Mouse (Mus musculus) ovary, postnatal 36 days (tissue): ENCODE measurements at regions not wholly inside any gene's neighbourhood (a gene's known extent, or its start where the extent isn't known, plus 50 kb on each side); places are given as distances from the start of the nearest gene placed in this dataset.

ENCODE experiments used
- DNase-seq: peaks from one replicate; pipeline ENCODE4 v3.0.0; 2022; ENCODE audit warnings: low spot score, mixed read lengths

GRCm38 (mm10) chr17:89802148-89802547 is 108.1 kb downstream of the Gm10184 start:
- no peak for DNase-seq

GRCm38 (mm10) chr17:89777570-89777969 is 132.7 kb downstream of the Gm10184 start:
- DNase-seq = no peak

GRCm38 (mm10) chr17:89766229-89766875 is 143.9 kb downstream of the Gm10184 start:
- no peak for DNase-seq

- no peak for DNase-seq
Observed at GRCm38 (mm10) chr17:89737418-89737817, 172.8 kb downstream of the Gm10184 start.

GRCm38 (mm10) chr17:89725534-89725933 is 184.7 kb downstream of the Gm10184 start:
- DNase-seq = no peak

GRCm38 (mm10) chr17:89681798-89682197 is 228.5 kb downstream of the Gm10184 start:
- DNase-seq = no peak

GRCm38 (mm10) chr17:89658326-89658725 is 251.9 kb downstream of the Gm10184 start:
- no peak for DNase-seq

GRCm38 (mm10) chr17:89656211-89656610 is 254.0 kb downstream of the Gm10184 start:
- no peak for DNase-seq

GRCm38 (mm10) chr17:89654089-89654813 is 256.0 kb downstream of the Gm10184 start:
- peak; percentile 6 for DNase-seq

GRCm38 (mm10) chr17:89646000-89646399 is 264.2 kb downstream of the Gm10184 start:
- no peak for DNase-seq
